Mouse (Mus musculus) neural tube, embryonic 12.5 days (tissue): Measurements from ENCODE around the gene Tpd52l2. TPM values are rescaled to one million over a fixed set of nuclear protein-coding genes. Genes with fewer than 3 reads are reported as not detected.
A peak's percentile ranks its signal among the peaks of the same experiment; 100 is the strongest.

Experiments used
- ATAC-seq: fragments of 200-750 bp; cut with Nextera tagmentation; 2 replicates; pipeline ENCODE4 v1.8.0; 2017; ENCODE audit warnings: low read depth, mild to moderate bottlenecking, moderate TSS enrichment, moderate library complexity; ENCODE audit not compliant: low FRiP score
- H3K27ac ChIP-seq: fragments of 300-500 bp; sonication (generic); 2 replicates; pipeline ENCODE4 v1.5.1; 2016
- H3K27me3 ChIP-seq: fragments of 300-500 bp; sonication (generic); replicated peaks from 2 replicates; pipeline ENCODE4 v1.6.1; 2016; ENCODE audit warnings: mild to moderate bottlenecking
- H3K36me3 ChIP-seq: fragments of 300-500 bp; sonication (generic); 2 replicates; pipeline ENCODE4 v1.6.1; 2016; ENCODE audit warnings: mild to moderate bottlenecking
- H3K4me1 ChIP-seq: fragments of 300-500 bp; sonication (generic); 2 replicates; pipeline ENCODE4 v1.6.1; 2016
- H3K4me2 ChIP-seq: fragments of 300-500 bp; sonication (generic); replicated peaks from 2 replicates; pipeline ENCODE4 v1.6.1; 2016; ENCODE audit warnings: mild to moderate bottlenecking
- H3K4me3 ChIP-seq: fragments of 300-500 bp; sonication (generic); 2 replicates; pipeline ENCODE4 v1.5.1; 2016
- H3K9ac ChIP-seq: fragments of 300-500 bp; sonication (generic); 2 replicates; pipeline ENCODE4 v1.6.1; 2016; ENCODE audit warnings: mild to moderate bottlenecking
- H3K9me3 ChIP-seq: fragments of 300-500 bp; sonication (generic); 2 replicates; pipeline ENCODE4 v1.6.1; 2016; ENCODE audit warnings: mild to moderate bottlenecking
- WGBS: fragments of 180-500 bp; shearing (Covaris S2); methylation state at CpG from one replicate; pipeline ENCODE4 v1.1.7; 2016; 5-methylcytosine and 5-hydroxymethylcytosine counted together
- polyA plus RNA-seq: library from polyadenylated mRNA; unstranded; fragments of >200 nt; fragmentation: Nextera tagmentation; extraction: Ambion mirVana; gene quantifications from 2 replicates; pipeline ENCODE4 v1.2.1, GENCODE M21; 2016

Gene Tpd52l2
- polyA plus RNA-seq, 1 experiment from 2014 or later: 127 TPM

DNA sequence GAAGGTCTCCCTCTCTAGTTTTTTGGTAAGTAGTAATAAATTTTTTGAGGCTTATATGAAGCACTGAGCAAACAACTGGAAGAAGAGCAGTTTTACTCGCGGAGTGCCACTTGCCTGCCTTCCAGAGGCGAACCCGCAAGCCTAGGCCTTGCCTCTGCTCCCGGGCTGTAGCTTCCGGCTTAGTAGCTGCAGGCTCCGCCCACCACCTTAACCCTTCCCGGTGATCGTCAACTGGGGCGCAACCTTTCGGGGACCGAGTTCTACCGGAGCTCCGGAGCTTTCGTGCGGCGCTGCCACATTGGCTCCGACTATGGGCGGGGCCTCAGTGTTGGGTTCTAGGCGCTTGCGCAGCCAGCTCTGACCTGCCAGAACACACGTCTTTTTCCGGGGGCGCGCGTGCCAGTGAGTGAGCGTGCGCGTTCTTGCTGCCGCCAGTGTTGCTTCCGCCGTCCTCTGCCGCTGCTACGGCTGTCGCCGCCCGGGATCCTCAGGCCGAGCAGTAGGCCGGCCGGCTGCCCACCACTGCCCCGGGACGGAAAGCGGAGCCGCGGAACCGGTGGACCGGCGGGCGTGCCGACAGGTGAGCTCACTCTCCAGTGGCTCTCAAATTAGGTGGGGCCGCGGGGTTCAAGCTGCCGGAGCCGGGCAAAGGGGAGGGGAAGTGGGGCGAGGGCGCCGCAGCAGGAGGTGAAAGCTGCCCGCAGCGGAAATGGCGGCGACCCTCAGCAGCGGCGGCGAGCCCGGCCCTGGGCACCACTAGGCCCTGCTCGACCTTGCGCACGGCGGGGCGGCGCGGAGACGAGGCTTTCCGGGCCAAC lies 23.4 kb downstream of the Tpd52l2 start, which contains the start of gene Dnajc5:
Gene Dnajc5, plus strand, starts transcription at position 368 of the 818 bp plus-strand sequence.
- peak within 1 kb of the TSS; percentile 92 for H3K9ac ChIP-seq
- peak within 1 kb of the TSS; percentile 96 for H3K4me3 ChIP-seq
- peak within 1 kb of the TSS; percentile 62 for H3K4me2 ChIP-seq
- peak within 1 kb of the TSS; percentile 98 for H3K27ac ChIP-seq
- ATAC-seq: peak; percentile 96
- WGBS: under 1% methylated on average over 74 of the region's 74 CpGs
- H3K9me3 ChIP-seq: no peaks in the 10 kb centered on the region
- peaks cover 19% of the 10 kb centered on the region for H3K36me3 ChIP-seq
- no peaks in the 10 kb centered on the region for H3K27me3 ChIP-seq
- H3K4me1 ChIP-seq: peaks cover 24% of the 10 kb centered on the region

DNA sequence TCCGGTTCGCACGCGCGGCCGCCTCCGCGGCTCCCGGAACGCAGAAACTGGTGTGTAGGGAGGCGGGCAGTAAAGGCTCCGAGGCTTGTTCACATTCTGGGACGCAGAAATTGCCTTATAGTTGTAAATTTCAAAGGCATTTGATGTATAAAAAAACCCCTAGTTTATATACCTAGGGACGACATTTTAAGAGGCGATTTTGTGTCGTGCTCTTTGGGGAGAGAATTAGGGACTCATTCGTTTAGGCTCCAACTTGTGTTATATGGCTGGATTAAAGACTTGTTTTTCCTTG lies 23.9 kb downstream of the Tpd52l2 start:
- Histone ChIP-seq H3K9ac (peak overlapping the region; percentile 92), H3K4me2 (peak overlapping the region; percentile 62), H3K9me3 (no peaks in the 10 kb centered on the region), H3K4me3 (peak overlapping the region; percentile 96), H3K27ac (peak overlapping the region; percentile 98), H3K4me1 (peaks cover 24% of the 10 kb centered on the region), H3K36me3 (peaks cover 16% of the 10 kb centered on the region), H3K27me3 (no peaks in the 10 kb centered on the region)
- ATAC-seq: no peak
- WGBS: 0% methylated on average over 17 of the region's 17 CpGs

DNA sequence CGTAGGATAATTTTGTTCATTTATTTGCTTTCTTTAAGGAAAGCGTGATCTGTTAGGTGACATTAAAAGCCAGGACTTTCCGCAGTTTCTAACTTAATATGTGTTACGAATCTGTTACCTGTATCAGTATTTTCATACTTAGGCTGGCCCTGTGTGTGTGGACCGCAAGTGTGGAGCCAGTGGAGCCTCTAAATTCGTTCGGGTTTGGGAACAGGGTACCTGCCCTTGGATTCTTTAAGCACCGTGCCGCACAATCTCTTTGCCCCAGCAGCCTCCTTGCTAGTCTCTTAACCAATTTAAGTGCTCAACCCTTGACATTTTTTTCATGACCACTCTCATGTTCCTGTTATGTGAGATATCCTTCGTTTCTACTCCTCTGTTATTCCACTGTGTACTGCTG lies 24.5 kb downstream of the Tpd52l2 start:
- WGBS: 62% methylated on average over 10 of the region's 10 CpGs
- Histone ChIP-seq H3K27ac (no peak overlapping the region), H3K27me3 (no peaks in the 10 kb centered on the region), H3K4me1 (peaks cover 24% of the 10 kb centered on the region), H3K4me2 (peak overlapping the region; percentile 62), H3K4me3 (peak overlapping the region; percentile 96), H3K9ac (peak overlapping the region; percentile 92; the same call in 1 of the 2 replicates), H3K36me3 (peaks cover 10% of the 10 kb centered on the region), H3K9me3 (no peaks in the 10 kb centered on the region)
- no peak for ATAC-seq

DNA sequence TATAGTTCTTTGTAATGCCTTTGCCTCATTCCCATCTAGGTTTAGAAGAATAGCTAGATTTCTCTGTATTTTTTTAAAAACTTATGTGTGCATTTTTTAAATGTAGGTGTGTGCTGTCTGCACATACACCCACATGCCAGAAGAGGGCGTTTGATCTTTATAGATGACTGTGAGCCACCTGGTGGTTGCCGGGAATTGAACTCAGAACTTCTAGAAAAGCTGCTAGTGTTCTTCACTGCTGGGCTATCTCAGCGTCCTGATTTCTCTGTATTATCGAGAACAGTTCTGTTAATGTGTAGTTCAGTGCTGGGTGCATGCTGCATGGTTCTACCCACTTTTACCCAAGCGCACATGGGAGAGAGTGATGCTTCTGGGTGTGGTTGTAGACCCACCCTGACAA lies 25.9 kb downstream of the Tpd52l2 start:
- ATAC-seq: no peak
- 72% methylated on average over 5 of the region's 5 CpGs for WGBS
- H3K27me3 ChIP-seq: no peaks in the 10 kb centered on the region
- 0 out of 2 replicates have a peak, but pooled peaks cover 4% of the 10 kb centered on the region for H3K36me3 ChIP-seq
- H3K27ac ChIP-seq: no peak overlapping the region
- H3K4me3 ChIP-seq: no peak overlapping the region
- H3K9ac ChIP-seq: no peak overlapping the region
- H3K9me3 ChIP-seq: no peaks in the 10 kb centered on the region
- peaks cover 24% of the 10 kb centered on the region for H3K4me1 ChIP-seq
- H3K4me2 ChIP-seq: no peak overlapping the region

DNA sequence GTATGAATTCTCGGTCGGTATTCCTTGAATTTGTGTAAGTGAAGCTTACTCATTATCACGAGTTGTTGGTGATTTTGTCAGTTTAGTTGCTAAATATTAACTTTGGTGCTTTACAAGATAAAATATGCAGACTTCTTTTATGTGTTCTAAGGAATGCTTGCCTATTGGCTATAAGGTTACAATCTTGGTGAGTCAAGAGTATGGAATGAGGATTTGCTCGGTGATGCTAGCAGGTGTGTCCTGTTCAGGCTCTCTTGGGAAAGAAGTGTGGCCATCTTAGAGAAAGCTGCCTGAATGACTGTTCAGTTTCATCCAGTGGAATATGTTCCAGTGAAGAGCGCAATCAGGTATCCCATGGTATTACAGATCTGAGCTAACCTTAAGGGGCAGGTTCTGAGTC lies 28.6 kb downstream of the Tpd52l2 start:
- Histone ChIP-seq H3K9ac (no peak overlapping the region), H3K36me3 (peaks cover 17% of the 10 kb centered on the region; the same call in 1 of the 2 replicates), H3K27me3 (no peaks in the 10 kb centered on the region), H3K4me1 (peaks cover 16% of the 10 kb centered on the region), H3K4me2 (no peak overlapping the region), H3K4me3 (no peak overlapping the region), H3K27ac (no peak overlapping the region), H3K9me3 (no peaks in the 10 kb centered on the region)
- ATAC-seq: no peak
- WGBS: 94% methylated on average over 5 of the region's 5 CpGs

DNA sequence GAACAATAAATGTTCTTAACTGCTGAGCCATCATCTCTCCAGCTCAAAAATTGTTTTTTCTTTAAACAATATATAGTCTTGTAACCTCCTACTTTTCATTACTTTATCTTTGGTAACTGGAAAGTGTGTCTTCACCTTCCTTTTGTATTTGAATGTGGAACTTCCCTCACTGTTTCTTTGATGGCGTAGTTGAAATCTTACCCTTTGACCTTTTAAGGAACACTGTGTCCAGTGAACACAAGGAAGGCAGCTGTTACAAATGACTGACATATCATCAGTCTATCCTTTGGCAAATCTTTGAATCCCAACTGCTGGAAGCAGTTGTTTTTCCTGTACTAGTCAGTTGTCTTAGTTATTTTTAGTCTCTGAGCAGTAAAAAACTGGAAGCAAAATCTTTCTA lies 32.1 kb downstream of the Tpd52l2 start:
- Histone ChIP-seq H3K36me3 (peaks cover 21% of the 10 kb centered on the region), H3K9ac (no peak overlapping the region), H3K9me3 (peaks cover 9% of the 10 kb centered on the region; the same call in 1 of the 2 replicates), H3K27me3 (no peaks in the 10 kb centered on the region), H3K4me2 (no peak overlapping the region), H3K4me1 (no peaks in the 10 kb centered on the region), H3K27ac (no peak overlapping the region), H3K4me3 (no peak overlapping the region)
- 84% methylated on average over 1 of the region's 1 CpGs for WGBS
- ATAC-seq: no peak

DNA sequence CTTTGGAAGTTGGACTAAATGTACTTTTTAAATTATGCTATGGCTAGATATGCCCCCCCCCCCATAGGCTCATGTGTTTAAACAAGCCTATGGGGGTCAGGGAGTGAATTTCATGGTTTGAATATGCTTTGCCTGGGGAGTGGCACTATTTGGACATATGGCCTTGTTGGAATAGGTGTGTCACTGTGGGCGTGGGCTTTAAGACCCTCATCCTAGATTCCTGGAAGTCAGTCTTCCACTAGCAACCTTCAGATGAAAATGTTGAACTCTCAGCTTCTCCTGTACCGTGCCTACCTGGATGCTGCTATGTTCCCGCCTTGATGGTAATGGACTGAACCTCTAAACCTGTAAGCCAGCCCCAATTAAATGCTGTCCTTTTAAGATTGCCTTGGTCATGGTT lies 35.6 kb downstream of the Tpd52l2 start:
- Histone ChIP-seq H3K9ac (no peak overlapping the region), H3K4me3 (no peak overlapping the region), H3K36me3 (peaks cover 19% of the 10 kb centered on the region), H3K4me1 (no peaks in the 10 kb centered on the region), H3K27ac (no peak overlapping the region), H3K27me3 (no peaks in the 10 kb centered on the region), H3K9me3 (peaks cover 9% of the 10 kb centered on the region; the same call in 1 of the 2 replicates), H3K4me2 (no peak overlapping the region)
- ATAC-seq: no peak
- 96% methylated on average over 3 of the region's 3 CpGs for WGBS

DNA sequence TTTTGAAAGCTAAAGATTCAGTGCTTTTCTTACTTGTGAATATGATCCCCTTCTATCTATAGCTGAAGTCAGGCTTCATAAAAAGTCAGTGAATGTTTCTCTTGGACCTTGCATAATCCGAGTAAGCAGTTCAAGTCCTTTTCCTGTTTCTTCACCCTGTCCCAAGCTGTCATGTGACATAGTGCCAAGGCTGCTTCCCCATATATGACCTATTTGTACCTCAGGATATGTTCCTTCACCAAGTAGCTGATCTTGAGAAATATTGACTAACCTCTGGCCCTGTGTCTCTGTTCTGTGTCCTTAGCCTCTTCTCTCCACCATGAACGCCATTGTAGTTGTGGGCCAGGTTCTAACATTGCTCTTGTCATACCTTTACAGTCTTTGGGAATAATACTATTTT lies 39.5 kb downstream of the Tpd52l2 start:
- Histone ChIP-seq H3K4me3 (no peak overlapping the region), H3K9ac (no peak overlapping the region), H3K4me1 (0 out of 2 replicates have a peak, but pooled peaks cover 3% of the 10 kb centered on the region), H3K4me2 (no peak overlapping the region), H3K9me3 (peaks cover 7% of the 10 kb centered on the region; the same call in 1 of the 2 replicates), H3K36me3 (peaks cover 6% of the 10 kb centered on the region), H3K27ac (no peak overlapping the region), H3K27me3 (no peaks in the 10 kb centered on the region)
- ATAC-seq: no peak
- WGBS: 91% methylated on average over 2 of the region's 2 CpGs

DNA sequence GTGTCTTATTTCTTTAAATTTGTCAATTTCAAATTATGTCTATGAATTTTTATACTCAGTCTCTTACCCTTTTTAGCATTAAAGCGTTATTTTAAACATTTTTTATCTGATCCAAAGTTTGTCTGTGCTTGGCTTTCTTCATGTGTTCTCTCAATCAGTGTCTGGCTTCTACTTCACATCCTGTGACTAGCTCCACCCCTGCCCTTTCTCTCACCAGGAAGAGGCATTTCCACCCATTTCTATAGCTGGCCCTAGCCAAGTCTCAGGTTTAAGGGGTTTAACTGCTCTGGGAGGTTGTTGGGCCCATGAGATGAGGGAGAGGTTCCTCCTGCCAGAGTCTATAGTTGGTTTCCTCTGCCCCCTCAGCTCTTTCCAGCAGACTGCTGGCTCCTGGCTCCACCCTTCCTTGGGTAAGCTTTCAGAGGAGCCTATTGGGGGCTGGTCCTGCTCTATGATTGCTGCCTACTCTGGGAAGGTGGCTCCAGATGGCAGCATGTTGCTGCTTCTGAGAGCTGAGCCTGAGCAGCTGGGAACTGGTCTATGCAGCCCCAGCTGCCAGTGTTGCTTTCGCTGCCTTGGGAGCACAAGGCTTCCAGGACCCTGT lies 40.6 kb downstream of the Tpd52l2 start:
- Histone ChIP-seq H3K4me1 (0 out of 2 replicates have a peak, but pooled peaks cover 3% of the 10 kb centered on the region), H3K4me2 (no peak overlapping the region), H3K9me3 (no peaks in the 10 kb centered on the region), H3K9ac (no peak overlapping the region), H3K36me3 (peaks cover 2% of the 10 kb centered on the region; the same call in 1 of the 2 replicates), H3K27me3 (no peaks in the 10 kb centered on the region), H3K4me3 (no peak overlapping the region), H3K27ac (no peak overlapping the region)
- ATAC-seq: 0 out of 2 replicates have a peak, but pooled peaks have one; percentile 17
- 91% methylated on average over 2 of the region's 2 CpGs for WGBS

DNA sequence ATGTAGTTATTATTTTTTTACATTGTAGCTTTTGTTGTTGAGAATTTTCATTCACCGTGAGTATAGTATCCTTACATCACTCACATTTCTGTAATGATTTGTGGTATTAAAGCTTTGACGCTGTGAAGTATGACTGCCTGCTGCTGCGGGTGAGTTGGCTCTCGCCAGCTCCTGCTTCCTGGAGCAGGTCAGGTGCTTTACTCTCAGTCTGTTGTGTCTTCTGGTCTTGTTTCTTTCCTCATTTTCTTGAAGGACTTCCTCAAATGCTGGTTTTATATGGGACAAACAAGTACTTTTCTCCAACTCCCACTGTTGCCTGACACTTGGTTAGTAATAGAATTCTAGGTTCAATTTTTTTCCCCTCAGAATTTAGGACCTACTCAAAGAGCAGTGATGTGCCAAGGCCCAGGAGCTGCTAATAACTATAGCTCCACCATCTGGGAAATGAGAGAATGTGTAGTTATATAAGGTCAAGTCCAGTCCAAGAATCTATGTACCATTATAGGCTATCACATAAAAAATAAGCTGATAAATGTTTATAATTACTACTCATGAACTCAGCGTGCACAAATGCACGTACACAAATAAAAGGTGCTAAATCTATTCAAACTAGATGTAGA lies 44.9 kb downstream of the Tpd52l2 start:
- Histone ChIP-seq H3K4me3 (no peak overlapping the region), H3K4me2 (no peak overlapping the region), H3K9ac (no peak overlapping the region), H3K36me3 (peaks cover 9% of the 10 kb centered on the region; the same call in 1 of the 2 replicates), H3K27me3 (no peaks in the 10 kb centered on the region), H3K4me1 (0 out of 2 replicates have a peak, but pooled peaks cover 3% of the 10 kb centered on the region), H3K9me3 (no peaks in the 10 kb centered on the region), H3K27ac (no peak overlapping the region)
- ATAC-seq: no peak
- WGBS: 92% methylated on average over 6 of the region's 6 CpGs

DNA sequence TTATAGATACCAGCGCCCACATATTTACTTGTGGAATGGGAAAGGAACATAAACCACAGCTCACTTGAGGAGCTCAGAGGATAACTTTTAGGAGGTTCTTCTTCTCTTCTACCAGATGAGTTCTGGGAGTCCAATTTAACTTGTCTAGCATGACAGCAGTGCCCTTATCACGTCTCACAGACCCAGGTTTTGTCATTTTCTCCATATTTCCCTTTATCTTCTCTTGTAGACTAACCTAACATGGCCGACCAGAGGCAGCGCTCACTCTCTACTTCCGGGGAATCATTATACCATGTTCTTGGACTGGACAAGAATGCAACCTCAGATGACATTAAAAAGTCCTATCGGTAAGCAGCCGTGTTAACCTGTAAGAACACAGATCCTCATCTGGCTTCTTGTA lies 49.2 kb downstream of the Tpd52l2 start:
- Histone ChIP-seq H3K9me3 (no peaks in the 10 kb centered on the region), H3K4me2 (no peak overlapping the region), H3K4me1 (no peaks in the 10 kb centered on the region), H3K27ac (no peak overlapping the region), H3K4me3 (no peak overlapping the region), H3K27me3 (no peaks in the 10 kb centered on the region), H3K36me3 (peaks cover 46% of the 10 kb centered on the region), H3K9ac (no peak overlapping the region)
- WGBS: 96% methylated on average over 7 of the region's 7 CpGs
- no peak for ATAC-seq

DNA sequence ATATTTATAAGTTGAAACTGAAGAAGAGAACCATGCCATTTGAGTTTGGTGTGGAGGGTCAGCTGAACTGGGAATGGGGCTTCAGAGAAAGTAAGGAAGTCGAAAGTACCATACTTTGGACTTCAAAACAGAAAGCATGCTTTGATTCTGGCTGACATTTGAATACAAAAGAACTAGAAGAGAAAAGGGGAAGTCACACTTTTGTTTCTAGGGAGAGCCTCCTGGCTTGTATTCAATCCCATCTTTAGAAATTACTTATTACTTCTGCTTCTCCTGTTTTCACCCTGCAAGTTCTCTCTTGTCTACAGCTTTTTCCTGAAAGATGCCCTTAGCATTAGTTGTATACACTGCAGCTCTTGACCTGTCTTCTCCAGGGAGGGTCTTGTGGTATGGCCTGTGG lies 51.3 kb downstream of the Tpd52l2 start:
- H3K36me3 ChIP-seq: peaks cover 64% of the 10 kb centered on the region
- ATAC-seq: no peak
- H3K4me2 ChIP-seq: no peak overlapping the region
- no peaks in the 10 kb centered on the region for H3K9me3 ChIP-seq
- 82% methylated on average over 1 of the region's 1 CpGs for WGBS
- no peak overlapping the region for H3K9ac ChIP-seq
- no peak overlapping the region for H3K4me3 ChIP-seq
- no peaks in the 10 kb centered on the region for H3K27me3 ChIP-seq
- no peak overlapping the region for H3K27ac ChIP-seq
- H3K4me1 ChIP-seq: no peaks in the 10 kb centered on the region
